Mouse (Mus musculus) cortical plate, adult 2 months (tissue): ENCODE results near the gene Ptpn18. TPM values are rescaled to one million over a fixed set of nuclear protein-coding genes. Genes with fewer than 3 reads are reported as not detected.
A peak's percentile ranks its signal among the peaks of the same experiment; 100 is the strongest.

Experiments used
- H3K27ac ChIP-seq: fragments of 200-500 bp; 2 replicates; pipeline ENCODE4 v1.5.1; 2012; ENCODE audit warnings: low read length, control low read depth, inconsistent platforms; ENCODE audit not compliant: insufficient read depth
- H3K4me1 ChIP-seq: fragments of 200-500 bp; 2 replicates; pipeline ENCODE4 v1.6.1; 2011; ENCODE audit warnings: low read length; ENCODE audit not compliant: control insufficient read depth, insufficient read depth
- H3K4me3 ChIP-seq: fragments of 200-500 bp; 2 replicates; pipeline ENCODE4 v1.5.1; 2011; ENCODE audit warnings: mild to moderate bottlenecking, low read length, control low read depth; ENCODE audit not compliant: insufficient read depth
- CTCF ChIP-seq: fragments of 200-500 bp; IDR thresholded peaks from 2 replicates; pipeline ENCODE4 v1.5.1; 2011; ENCODE audit warnings: mild to moderate bottlenecking, control low read depth, low read length; ENCODE audit not compliant: insufficient read depth; ENCODE audit errors: extremely low read depth
- POLR2A ChIP-seq: fragments of 200-500 bp; IDR thresholded peaks from 2 replicates; pipeline ENCODE4 v1.6.1; 2011; ENCODE audit warnings: mild to moderate bottlenecking, low read length, control low read depth; ENCODE audit not compliant: insufficient read depth; ENCODE audit errors: extremely low read depth
- polyA plus RNA-seq: library from polyadenylated mRNA; depleted of rRNA; stranded (reverse); fragments of >200 nt; gene quantifications from 2 replicates; pipeline ENCODE4 v1.2.3, GENCODE M21; 2012

Ptpn18 gene
- polyA plus RNA-seq, 1 experiment = 8.5 TPM

DNA sequence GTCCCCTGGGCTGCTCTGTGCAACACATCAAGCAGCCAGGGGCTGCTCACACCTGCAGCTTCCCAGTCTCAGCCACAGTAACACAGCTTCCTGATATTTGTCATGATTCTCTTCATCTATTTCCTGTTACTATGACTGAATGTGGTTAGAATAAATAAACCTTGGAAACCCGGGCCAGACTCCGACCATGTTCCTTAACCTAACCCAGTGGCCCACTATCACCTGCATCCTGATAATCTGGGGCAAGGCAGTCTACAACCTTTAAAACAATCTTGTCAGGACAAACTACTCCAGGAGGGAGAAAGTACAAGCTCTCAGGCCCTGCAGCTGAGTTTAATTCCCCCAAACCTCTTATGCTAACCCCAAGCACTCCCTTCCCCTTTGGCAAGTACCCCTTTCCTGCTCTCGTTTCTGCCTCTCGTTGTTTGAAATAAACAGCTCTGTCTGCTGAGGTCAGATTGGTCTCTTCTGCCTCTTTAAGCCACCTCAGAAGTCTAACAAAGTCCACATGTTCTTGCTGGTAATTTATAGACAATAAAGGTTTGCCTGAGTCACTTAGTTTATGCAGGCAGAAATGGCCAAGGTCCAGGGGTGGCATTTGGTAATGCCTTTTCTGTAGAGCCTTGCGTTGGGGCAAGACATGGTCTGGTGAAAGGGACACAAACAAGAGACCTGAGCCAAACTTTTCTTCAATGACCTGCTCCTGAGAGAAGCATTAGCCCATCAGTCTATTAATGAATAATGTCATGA is 22.5 kb downstream of the Ptpn18 start:
- TF ChIP-seq CTCF = no peak
- TF ChIP-seq POLR2A = no peak
- Histone ChIP-seq H3K4me1 (no peaks in the 10 kb centered on the region), H3K27ac (no peak overlapping the region), H3K4me3 (no peak overlapping the region)

DNA sequence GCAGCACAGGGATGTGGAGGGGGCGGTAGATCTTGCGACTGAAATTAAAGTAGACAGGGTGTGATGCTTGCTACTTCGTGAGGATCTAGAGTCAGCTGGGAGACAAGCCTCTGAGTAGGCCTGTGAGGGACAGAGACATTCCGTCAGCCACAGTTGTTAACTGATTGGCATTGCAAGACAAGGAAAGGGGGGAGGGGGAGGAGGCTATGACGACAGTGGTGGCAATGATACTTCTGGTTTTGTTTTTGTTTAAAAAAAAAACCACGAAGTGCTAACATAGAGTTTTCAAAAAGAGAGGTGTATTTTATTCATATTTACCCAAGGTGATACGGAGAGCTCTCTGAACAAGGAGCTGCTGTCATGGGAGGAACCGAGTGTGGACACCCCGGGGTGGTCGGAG is 24.9 kb downstream of the Ptpn18 start:
- no peaks in the 10 kb centered on the region for H3K4me1 ChIP-seq
- TF ChIP-seq POLR2A = no peak
- TF ChIP-seq CTCF = no peak
- no peak overlapping the region for H3K27ac ChIP-seq
- H3K4me3 ChIP-seq = no peak overlapping the region

DNA sequence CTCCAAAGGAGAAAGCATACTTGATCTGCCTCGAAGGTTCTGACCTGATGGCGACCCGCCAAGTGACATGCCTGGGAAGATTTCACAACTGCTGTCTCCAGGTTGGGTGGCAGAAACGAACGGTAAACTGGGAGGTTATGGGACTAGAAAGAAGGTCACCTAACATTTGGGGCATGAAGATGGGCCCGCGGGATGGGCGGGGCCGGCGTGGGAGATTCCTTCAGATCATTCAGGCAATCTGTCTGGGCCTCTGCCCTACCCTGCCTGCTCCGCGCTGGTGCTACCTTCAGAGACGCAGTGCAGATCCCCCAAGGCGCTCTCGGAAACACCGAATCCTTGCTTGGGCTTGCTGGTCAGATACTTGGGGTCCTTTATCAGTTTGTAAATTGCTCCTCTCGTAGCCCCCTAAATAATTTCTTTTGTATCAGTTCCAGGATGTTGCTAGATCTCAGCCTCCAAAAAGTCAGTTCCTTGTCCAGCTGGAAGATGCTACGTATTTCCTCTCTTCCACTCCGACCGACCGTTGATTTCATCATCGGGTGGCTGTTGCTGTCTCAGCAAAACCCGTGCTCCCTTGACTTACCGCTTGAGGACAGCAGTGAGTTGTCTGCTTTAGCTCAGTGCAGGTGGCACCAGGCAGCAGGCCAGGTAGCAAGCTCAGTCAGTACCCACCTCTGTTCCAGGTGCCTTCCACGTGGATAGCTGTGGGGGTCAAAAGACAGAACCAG is 26.1 kb downstream of the Ptpn18 start:
- 0 out of 2 replicates have a peak overlapping the region, but pooled peaks have one; percentile 16 for H3K4me3 ChIP-seq
- no peaks in the 10 kb centered on the region for H3K4me1 ChIP-seq
- H3K27ac ChIP-seq = no peak overlapping the region
- TF ChIP-seq POLR2A (no peak), CTCF (peak; percentile 73)

DNA sequence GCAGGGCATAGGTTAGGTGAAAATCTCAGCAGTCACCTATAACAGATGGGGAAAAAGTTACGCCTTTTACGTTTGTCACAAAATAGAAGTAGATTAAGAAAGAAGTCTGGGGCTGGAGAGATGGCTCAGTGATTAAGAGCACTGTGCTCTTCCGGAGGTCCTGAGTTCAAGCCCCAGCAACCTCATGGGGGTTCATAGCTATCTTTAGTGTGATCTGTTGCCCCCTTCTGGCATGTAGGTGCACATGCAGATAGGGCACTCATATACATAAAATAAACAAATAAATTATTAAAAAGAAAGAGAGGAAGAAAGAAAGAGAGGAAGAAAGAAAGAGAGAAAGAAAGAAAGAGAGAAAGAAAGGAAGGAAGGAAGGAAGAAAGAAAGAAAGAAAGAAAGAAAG is 27.8 kb downstream of the Ptpn18 start:
- no peaks in the 10 kb centered on the region for H3K4me1 ChIP-seq
- TF ChIP-seq CTCF = no peak
- TF ChIP-seq POLR2A = no peak
- H3K4me3 ChIP-seq = no peak overlapping the region
- no peak overlapping the region for H3K27ac ChIP-seq

DNA sequence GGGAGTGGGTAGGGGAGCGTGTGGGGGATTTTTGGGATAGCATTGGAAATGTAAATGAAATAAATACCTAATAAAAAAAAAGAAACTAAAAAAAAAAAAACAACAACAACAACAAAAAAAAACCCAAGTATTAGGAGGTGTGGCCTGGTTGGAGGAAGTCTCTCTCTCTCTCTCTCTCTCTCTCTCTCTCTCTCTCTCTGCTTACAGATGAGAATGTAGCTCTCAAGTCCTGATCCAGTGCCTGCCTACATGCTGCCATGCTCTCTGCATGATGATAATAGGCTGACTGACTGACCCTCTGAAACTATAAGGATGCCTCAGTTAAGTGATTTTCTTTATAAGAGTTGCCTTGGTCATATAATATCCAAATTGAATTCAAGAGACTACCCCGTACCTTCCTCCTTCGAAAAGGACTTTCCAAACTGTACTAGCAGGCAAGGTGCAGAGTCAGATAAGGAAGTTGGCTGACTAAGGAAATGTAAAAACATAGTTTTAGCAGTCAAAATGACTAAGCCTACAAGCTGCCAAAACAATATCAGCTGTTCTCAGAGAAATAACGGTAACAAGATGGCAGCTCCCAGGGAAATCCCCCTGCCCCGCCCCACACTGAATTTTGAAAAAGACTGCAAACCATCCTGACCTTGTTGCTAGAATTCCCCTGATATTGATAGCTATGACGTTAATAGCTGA is 30.4 kb downstream of the Ptpn18 start:
- H3K4me3 ChIP-seq = no peak overlapping the region
- no peak overlapping the region for H3K27ac ChIP-seq
- H3K4me1 ChIP-seq = no peaks in the 10 kb centered on the region
- TF ChIP-seq POLR2A = no peak
- TF ChIP-seq CTCF = no peak

DNA sequence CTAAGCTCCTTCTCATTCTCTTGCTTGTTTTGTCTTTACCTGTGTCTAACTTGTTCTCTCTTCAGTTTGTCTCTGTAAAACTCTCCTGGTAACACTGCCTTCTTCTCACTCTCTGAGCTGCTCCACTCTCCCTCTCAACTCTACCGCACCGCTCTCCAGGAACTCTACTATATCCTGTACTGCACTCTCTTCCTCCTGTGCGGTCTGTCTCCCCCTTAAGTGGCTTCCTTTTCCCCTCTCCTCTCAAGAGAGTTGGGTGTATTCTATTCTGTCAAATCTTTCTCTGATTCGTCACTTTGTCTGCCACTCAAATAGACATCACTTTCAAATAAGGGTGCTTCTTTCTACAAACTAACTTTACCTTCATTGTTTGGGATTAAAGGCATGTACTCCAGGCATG is 31.9 kb downstream of the Ptpn18 start:
- Histone ChIP-seq H3K27ac (no peak overlapping the region), H3K4me1 (no peaks in the 10 kb centered on the region), H3K4me3 (no peak overlapping the region)
- TF ChIP-seq POLR2A (no peak), CTCF (no peak)

DNA sequence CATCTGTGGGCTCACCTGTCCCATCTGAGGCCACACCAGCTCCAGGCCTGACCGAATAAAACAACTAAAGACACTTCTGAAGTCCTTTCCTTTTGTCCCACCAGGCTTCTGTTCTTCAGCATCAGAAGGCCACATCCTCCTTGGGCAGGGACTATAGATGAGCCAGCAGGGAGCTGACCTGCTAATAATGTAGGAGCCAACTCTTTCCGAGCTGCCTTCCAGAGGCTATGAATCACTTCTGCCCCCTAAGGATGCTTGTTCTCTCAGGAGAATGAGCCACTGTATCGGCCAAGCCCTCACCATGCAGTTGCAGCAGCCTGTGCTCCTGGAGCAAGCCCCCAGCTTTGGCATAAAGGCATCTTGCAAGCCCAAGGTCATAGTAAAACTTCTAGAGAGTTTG is 43.4 kb downstream of the Ptpn18 start:
- H3K4me1 ChIP-seq = no peaks in the 10 kb centered on the region
- TF ChIP-seq POLR2A = no peak
- no peak for TF ChIP-seq CTCF
- no peak overlapping the region for H3K27ac ChIP-seq
- H3K4me3 ChIP-seq = no peak overlapping the region

DNA sequence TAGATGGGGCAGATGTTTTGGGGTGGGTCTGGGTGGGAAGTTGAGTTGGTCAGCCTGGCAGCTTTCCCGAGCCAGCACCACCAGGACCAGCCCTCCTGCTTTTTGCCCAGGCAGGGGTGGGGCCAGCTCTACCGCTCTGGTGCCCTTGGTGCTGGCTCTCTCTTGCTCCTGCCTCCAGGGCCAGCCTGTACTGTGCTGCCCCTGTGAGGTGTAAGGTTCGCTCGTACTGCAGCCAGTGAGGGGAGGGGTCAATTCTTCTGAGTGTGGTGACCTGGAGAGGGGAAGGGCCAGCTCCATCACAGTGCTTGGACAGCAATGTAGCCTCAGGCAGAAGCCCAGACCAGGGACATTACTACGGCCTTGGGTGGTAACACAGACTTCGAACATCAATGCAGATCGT is 45.7 kb downstream of the Ptpn18 start:
- Histone ChIP-seq H3K27ac (no peak overlapping the region), H3K4me1 (no peaks in the 10 kb centered on the region), H3K4me3 (no peak overlapping the region)
- TF ChIP-seq POLR2A (no peak), CTCF (no peak)

DNA sequence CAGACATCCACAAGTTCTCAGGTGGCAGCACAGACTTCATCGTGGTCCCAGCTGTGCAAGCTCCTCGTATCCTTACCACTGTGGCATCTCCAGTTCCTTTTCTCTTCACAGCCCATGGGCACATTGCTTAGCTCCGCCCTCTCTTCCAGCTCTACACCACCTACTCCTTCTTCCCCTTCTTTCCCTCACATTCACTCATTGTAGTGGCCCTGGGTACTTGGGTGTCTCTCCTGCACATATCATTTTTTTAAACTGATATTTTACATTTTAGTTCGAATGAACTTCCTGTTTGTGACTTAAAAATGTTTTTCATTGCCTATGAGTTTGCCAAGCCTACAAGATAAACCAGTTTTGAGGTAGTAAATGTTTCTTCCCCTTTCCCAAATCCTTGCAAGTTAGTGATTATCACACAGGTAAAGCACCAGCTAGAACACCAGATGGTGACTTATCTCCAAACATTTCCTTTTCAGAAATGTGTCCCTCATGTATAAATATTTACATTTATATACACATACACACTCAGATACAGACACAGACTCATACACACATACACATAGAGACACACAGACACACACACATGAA is 46.5 kb downstream of the Ptpn18 start:
- H3K4me3 ChIP-seq = no peak overlapping the region
- no peak for TF ChIP-seq POLR2A
- no peak overlapping the region for H3K27ac ChIP-seq
- no peaks in the 10 kb centered on the region for H3K4me1 ChIP-seq
